Mouse (Mus musculus) heart, postnatal 0 days (tissue): ENCODE measurements around the gene Socs3. TPM values are rescaled to one million over a fixed set of nuclear protein-coding genes. Genes with fewer than 3 reads are reported as not detected.

Source experiments
- ATAC-seq: fragments of 200-750 bp; cut with Nextera tagmentation; 2 replicates; pipeline ENCODE4 v1.8.0; 2017; ENCODE audit warnings: low read depth, moderate number of reproducible peaks, moderate library complexity; ENCODE audit not compliant: insufficient read depth
- DNase-seq: peaks from one replicate; pipeline ENCODE4 v3.0.0-alpha.2; 2016; ENCODE audit warnings: low spot score
- H3K27ac ChIP-seq: fragments of 300-500 bp; sonication (generic); 2 replicates; pipeline ENCODE4 v1.5.1; 2014; ENCODE audit warnings: low read depth, mild to moderate bottlenecking
- H3K27me3 ChIP-seq: fragments of 300-500 bp; sonication (generic); 2 replicates; pipeline ENCODE4 v1.6.1; 2014; ENCODE audit warnings: low read length, mixed read lengths; ENCODE audit not compliant: control insufficient read depth, insufficient read depth
- H3K36me3 ChIP-seq: fragments of 300-500 bp; sonication (generic); replicated peaks from 2 replicates; pipeline ENCODE4 v1.6.1; 2014; ENCODE audit warnings: low read length, mixed read lengths; ENCODE audit not compliant: control insufficient read depth, insufficient read depth
- H3K4me1 ChIP-seq: fragments of 300-500 bp; sonication (generic); 2 replicates; pipeline ENCODE4 v1.6.1; 2014; ENCODE audit warnings: antibody characterized with exemption; ENCODE audit not compliant: control insufficient read depth, insufficient read depth
- H3K4me2 ChIP-seq: fragments of 300-500 bp; sonication (generic); 2 replicates; pipeline ENCODE4 v1.6.1; 2014; ENCODE audit warnings: low read depth, mild to moderate bottlenecking, low read length, moderate library complexity
- H3K4me3 ChIP-seq: fragments of 300-500 bp; sonication (generic); 2 replicates; pipeline ENCODE4 v1.5.1; 2014; ENCODE audit warnings: low read depth, low read length
- H3K9ac ChIP-seq: fragments of 300-500 bp; sonication (generic); replicated peaks from 2 replicates; pipeline ENCODE4 v1.6.1; 2014; ENCODE audit warnings: low read depth, low read length, mixed read lengths
- H3K9me3 ChIP-seq: fragments of 300-500 bp; sonication (generic); replicated peaks from 2 replicates; pipeline ENCODE4 v1.6.1; 2016; ENCODE audit warnings: low read length; ENCODE audit not compliant: control insufficient read depth
- CTCF ChIP-seq: IDR thresholded peaks from 2 replicates; pipeline ENCODE4 v1.5.1; 2016; ENCODE audit warnings: antibody characterized with exemption, control low read depth, low read depth
- EP300 ChIP-seq: IDR thresholded peaks from 2 replicates; pipeline ENCODE4 v1.6.1; 2016; ENCODE audit warnings: antibody characterized with exemption, low read depth
- WGBS: fragments of 180-500 bp; shearing (Covaris S2); extraction: QIAGEN DNeasy Blood & Tissue Kit; methylation state at CpG from one replicate; pipeline ENCODE4 v1.1.7; 2014; 5-methylcytosine and 5-hydroxymethylcytosine counted together
- polyA plus RNA-seq: library from polyadenylated mRNA; unstranded; fragments of >200 nt; fragmentation: Nextera tagmentation; extraction: Ambion mirVana; gene quantifications from 2 replicates; pipeline ENCODE4 v1.2.1, GENCODE M21; 2015
- total RNA-seq: library from RNA; depleted of rRNA; stranded (reverse); fragments of >200 nt; gene quantifications from 2 replicates; pipeline ENCODE4 v1.2.3, GENCODE M21; 2014; ENCODE audit warnings: low replicate concordance

Socs3 gene
- total and polyA plus RNA-seq, 2 experiments from 2014 or later = 4.0 to 5.7 TPM

- peaks cover 24% of the 10 kb centered on the region for H3K4me1 ChIP-seq
- no peaks in the 10 kb centered on the region for H3K9me3 ChIP-seq
- no peak overlapping the region for H3K4me3 ChIP-seq
- WGBS = 76% methylated on average over 5 of the region's 5 CpGs
- H3K27me3 ChIP-seq = peaks cover 12% of the 10 kb centered on the region
- DNase-seq (no peak), ATAC-seq (no peak)
- H3K9ac ChIP-seq = no peak overlapping the region
- TF ChIP-seq CTCF (no peak), EP300 (no peak)
- no peaks in the 10 kb centered on the region for H3K36me3 ChIP-seq
- H3K27ac ChIP-seq = peak overlapping the region; percentile 54
- no peak overlapping the region for H3K4me2 ChIP-seq
These were observed 35.1 kb downstream of the Socs3 start for GRCm38 (mm10) chr11:117934576-117935368.

- no peaks in the 10 kb centered on the region for H3K9me3 ChIP-seq
- peak; percentile 36; the same call in 1 of the 2 replicates for ATAC-seq
- H3K36me3 ChIP-seq = no peaks in the 10 kb centered on the region
- H3K4me3 ChIP-seq = no peak overlapping the region
- peaks cover 17% of the 10 kb centered on the region for H3K27me3 ChIP-seq
- H3K27ac ChIP-seq = no peak overlapping the region
- no peak overlapping the region for H3K4me2 ChIP-seq
- TF ChIP-seq EP300 (no peak), CTCF (no peak)
- peak; percentile 34 for DNase-seq
- H3K4me1 ChIP-seq = peaks cover 24% of the 10 kb centered on the region
- no peak overlapping the region for H3K9ac ChIP-seq
- 58% methylated on average over 2 of the region's 2 CpGs for WGBS
These were observed 35.7 kb downstream of the Socs3 start for GRCm38 (mm10) chr11:117934168-117934567.

- H3K4me2 ChIP-seq = no peak overlapping the region
- no peaks in the 10 kb centered on the region for H3K36me3 ChIP-seq
- H3K27ac ChIP-seq = peak overlapping the region; percentile 2
- H3K27me3 ChIP-seq = peaks cover 17% of the 10 kb centered on the region
- WGBS = 67% methylated on average over 4 of the region's 4 CpGs
- ATAC-seq (no peak), DNase-seq (peak; percentile 35)
- peaks cover 24% of the 10 kb centered on the region for H3K4me1 ChIP-seq
- H3K4me3 ChIP-seq = no peak overlapping the region
- H3K9me3 ChIP-seq = no peaks in the 10 kb centered on the region
- no peak overlapping the region for H3K9ac ChIP-seq
- no peak for TF ChIP-seq EP300
- no peak for TF ChIP-seq CTCF
These were observed 37.7 kb downstream of the Socs3 start for GRCm38 (mm10) chr11:117932195-117932594.

- H3K9me3 ChIP-seq = no peaks in the 10 kb centered on the region
- H3K4me2 ChIP-seq = no peak overlapping the region
- 77% methylated on average over 6 of the region's 6 CpGs for WGBS
- no peak overlapping the region for H3K27ac ChIP-seq
- peaks cover 24% of the 10 kb centered on the region for H3K4me1 ChIP-seq
- H3K9ac ChIP-seq = no peak overlapping the region
- no peak for TF ChIP-seq EP300
- DNase-seq = no peak
- no peak for ATAC-seq
- no peaks in the 10 kb centered on the region for H3K36me3 ChIP-seq
- no peak overlapping the region for H3K4me3 ChIP-seq
- H3K27me3 ChIP-seq = peaks cover 17% of the 10 kb centered on the region
These were observed 38.3 kb downstream of the Socs3 start for GRCm38 (mm10) chr11:117931576-117931975.

GRCm38 (mm10) chr11:117930781-117931338 lies 39.0 kb downstream of the Socs3 start:
- Histone ChIP-seq H3K27ac (no peak overlapping the region), H3K4me2 (peak overlapping the region; percentile 71), H3K9me3 (no peaks in the 10 kb centered on the region), H3K4me3 (peak overlapping the region; percentile 41), H3K9ac (0 out of 2 replicates have a peak overlapping the region, but pooled peaks have one; percentile 6), H3K27me3 (peaks cover 17% of the 10 kb centered on the region), H3K4me1 (peaks cover 17% of the 10 kb centered on the region), H3K36me3 (no peaks in the 10 kb centered on the region)
- DNase-seq = peak; percentile 19
- WGBS = 2% methylated on average over 47 of the region's 48 CpGs
- ATAC-seq = peak; percentile 47
- TF ChIP-seq CTCF (no peak), EP300 (no peak)
